Mouse (Mus musculus): Measurements from ENCODE around the gene Apom. TPM values are rescaled to one million over a fixed set of nuclear protein-coding genes. Genes with fewer than 3 reads are reported as not detected.
A peak's percentile ranks its signal among the peaks of the same experiment; 100 is the strongest.

The Apom gene
- polyA plus RNA-seq (2021) = 0.15 TPM

DNA sequence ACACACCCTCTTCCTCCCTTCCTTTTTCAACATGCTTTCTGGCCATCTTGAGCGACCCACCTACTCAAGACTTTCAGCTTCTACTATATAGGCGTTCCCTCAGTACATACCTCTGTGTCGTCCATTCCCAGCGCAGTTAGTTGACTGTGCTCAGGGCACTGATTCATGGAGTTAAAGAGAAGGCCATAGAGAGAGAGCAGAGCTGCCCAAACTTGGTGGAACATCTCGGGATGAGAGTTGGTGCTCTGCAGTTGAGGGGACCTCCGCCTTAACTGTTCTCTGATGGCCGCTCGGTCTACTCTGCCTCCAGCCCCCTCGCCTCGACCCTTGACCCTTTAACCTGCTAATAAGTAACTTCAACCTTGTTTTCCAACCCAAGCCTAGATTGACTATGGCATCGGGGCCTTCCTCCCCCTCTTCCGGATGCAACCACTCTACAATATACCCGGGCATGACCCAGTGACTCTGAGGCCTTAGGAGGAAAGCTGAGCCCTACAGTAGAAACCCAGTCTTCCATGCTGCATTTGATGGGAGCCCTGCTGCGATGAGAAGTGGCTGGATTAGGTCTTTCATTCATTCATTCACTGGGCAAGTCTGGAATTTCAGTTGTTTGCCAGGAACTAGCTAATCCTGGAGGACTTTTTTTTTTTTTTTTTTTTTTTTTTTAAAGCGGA is at the start of gene Apom:
Gene Apom (minus strand): TSS at position 551 of the 674 bp plus-strand sequence.
- H3K27me3 ChIP-seq = no peaks in the 10 kb centered on the region
- CTCF ChIA-PET = no interaction called here
- in situ Hi-C loops (cut with MboI; ENCODE audit: low pct_unique_long_range_greater_than_20kb) = loop anchor here (25.0 kb wide), 1 partner anchor 494 kb away; the partner anchor contains the start of genes Atf6b, Fkbpl, Ppt2 and Prrt1
- no peak for TF ChIP-seq CTCF (IDR thresholded peaks at IDR 0.05)
- DNase-seq (ENCODE audit: low read depth, low spot score) (no peak), ATAC-seq (no peak)
- POLR2A ChIA-PET = no interaction called here

DNA sequence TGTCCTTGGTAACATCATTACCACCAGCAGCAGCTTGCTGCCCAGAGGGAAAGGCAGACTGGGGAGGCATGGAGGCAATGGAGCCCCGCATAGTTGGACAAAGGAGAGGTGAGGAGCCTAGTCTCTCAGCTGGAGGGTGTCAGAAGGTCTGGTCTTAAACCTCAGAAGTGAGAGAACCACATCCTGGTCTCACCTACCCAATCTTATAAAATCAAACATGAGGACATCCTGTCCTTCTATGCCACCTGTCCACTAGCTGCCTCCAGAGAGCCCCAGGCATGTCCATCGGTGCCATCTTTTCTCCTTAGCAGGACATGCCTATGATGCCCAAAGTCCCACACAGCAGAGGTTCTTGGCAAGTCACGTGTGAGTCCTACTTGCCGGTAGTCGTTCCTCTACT is 48.2 kb upstream of the Apom start:
- no peak for DNase-seq (ENCODE audit: low read depth, low spot score)
- ChIA-PET CTCF (interaction anchor here (0.8 to 1.0 kb wide), 3 partner anchors 11 to 53 kb away, joined by 3 to 5 read pairs (median 4); no protein-coding TSS in a partner anchor), POLR2A (interaction anchor here (0.6 kb wide), 1 partner anchor 9 kb away, joined by 3 read pairs; no protein-coding TSS in a partner anchor)
- H3K27me3 ChIP-seq = no peaks in the 10 kb centered on the region
- ATAC-seq = no peak
- no peak for TF ChIP-seq CTCF (IDR thresholded peaks at IDR 0.05)
- in situ Hi-C loops (cut with MboI; ENCODE audit: low pct_unique_long_range_greater_than_20kb) = no loop called here

DNA sequence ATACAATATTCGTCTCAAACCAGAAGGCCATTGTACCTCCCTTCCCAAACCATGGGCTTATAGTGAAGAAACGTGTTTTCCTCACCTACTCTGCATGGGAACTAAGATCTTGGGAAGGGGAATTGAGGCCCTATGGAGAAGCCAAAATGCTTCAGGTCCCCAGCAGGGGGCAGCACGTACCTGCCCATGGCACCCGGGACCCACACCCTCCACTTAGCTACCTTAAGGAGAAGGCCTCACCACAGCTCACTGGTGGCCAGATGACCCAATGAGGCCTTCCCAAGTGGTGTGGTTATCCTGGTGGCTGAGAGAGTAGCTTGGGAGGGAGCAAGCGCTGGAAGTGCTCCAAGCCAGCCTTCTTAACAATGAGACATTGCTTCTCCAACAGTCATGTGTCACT is 46.7 kb upstream of the Apom start:
- DNase-seq (ENCODE audit: low read depth, low spot score) (peak; percentile 15), ATAC-seq (peak; percentile 82)
- ChIA-PET POLR2A (no interaction called here), CTCF (interaction anchor here (0.6 to 2.0 kb wide), 11 partner anchors 10 to 194 kb away, joined by 3 to 24 read pairs (median 3); no protein-coding TSS in a partner anchor)
- TF ChIP-seq CTCF (IDR thresholded peaks at IDR 0.05) = peak; percentile 93
- in situ Hi-C loops (cut with MboI; ENCODE audit: low pct_unique_long_range_greater_than_20kb) = no loop called here
- no peaks in the 10 kb centered on the region for H3K27me3 ChIP-seq

DNA sequence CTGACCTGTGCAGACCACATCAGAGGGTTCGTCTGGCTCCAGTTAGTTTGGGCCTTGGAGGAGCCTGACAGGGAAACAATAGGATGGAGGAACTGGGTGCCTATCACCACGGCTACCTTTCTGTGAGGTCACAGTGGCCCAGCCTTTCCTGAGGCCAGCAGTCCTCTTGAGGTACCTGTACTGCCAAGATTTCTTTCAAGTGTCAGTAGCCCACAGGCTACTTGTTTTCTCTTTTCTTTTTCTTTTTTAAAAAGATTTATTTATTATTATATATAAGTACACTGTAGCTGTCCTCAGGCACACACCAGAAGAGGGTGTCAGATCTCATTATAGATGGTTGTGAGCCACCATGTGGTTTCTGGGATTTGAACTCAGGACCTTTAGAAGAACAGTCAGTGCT is 44.1 kb upstream of the Apom start, which contains the start of gene Aif1:
Gene Aif1 (minus strand): TSS at position 101 of the 400 bp plus-strand sequence.
- no peak for TF ChIP-seq CTCF (IDR thresholded peaks at IDR 0.05)
- ATAC-seq = no peak
- no peak for DNase-seq (ENCODE audit: low read depth, low spot score)
- POLR2A ChIA-PET = interaction anchor here (0.6 kb wide), 1 partner anchor 16 kb away, joined by 4 read pairs; no protein-coding TSS in a partner anchor
- CTCF ChIA-PET = interaction anchor here (12.3 kb wide), 1 partner anchor 57 kb away, joined by 239 read pairs; the partner anchor contains the start of genes Atp6v1g2, Ddx39b and Nfkbil1
- in situ Hi-C loops (cut with MboI; ENCODE audit: low pct_unique_long_range_greater_than_20kb) = no loop called here
- no peaks in the 10 kb centered on the region for H3K27me3 ChIP-seq

DNA sequence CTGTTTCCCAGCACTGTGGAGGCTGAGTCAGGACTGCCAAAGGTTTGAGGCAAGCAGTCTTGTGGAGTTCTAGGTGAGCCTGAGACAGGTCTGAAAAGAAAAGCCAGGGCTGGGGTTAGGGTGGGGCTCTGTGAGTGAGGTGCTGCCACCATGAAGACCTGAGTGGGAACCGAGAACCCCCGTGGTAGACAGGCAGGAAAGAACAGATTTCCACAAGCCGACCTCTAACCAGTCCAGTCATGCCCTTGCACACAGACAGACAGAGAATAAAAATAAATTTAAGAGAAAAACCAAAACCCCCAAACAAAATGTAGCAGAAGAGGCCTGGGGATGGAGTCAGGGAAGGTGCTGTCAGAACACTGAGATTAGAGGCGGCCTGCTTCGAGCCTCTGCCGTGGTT is 43.5 kb upstream of the Apom start:
- no peak for TF ChIP-seq CTCF (IDR thresholded peaks at IDR 0.05)
- no peak for DNase-seq (ENCODE audit: low read depth, low spot score)

DNA sequence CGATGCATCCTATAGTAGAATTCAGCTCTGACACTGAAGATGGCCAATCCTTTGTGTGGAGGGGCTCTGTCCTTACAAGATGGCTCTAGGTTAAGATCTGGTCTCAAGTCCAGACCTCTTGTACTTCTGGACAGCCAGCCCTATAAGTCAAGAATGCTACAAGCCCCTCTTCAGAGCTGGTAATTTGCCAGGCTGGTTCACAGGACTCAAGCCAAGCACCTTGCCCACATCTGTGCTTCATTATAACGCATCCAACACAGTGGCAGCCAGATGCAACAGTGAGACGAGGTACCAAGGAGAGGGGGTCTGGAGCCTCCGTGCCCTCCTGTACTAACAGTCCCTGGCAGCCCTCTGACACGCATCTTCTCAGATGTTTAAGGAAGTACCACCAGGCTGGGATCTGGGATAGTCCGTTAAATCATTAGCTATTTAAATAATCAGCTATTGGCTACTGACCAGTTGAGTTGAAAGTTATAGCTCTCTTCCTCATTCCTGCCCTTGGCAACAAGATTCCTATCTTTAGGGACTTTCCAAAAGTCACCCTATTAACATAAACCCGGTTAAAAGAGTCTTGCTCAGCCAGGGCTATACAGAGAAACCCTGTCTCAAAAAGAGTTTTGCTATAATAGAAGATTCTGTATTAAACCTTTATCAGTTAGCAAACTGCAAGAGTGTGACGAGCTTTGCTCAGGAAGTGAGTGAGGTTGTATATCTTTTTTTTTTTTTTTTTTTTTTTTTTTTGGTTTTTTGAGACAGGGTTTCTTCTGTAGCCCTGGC is 42.5 kb upstream of the Apom start:
- no peaks in the 10 kb centered on the region for H3K27me3 ChIP-seq
- ATAC-seq (no peak), DNase-seq (ENCODE audit: low read depth, low spot score) (no peak)
- CTCF ChIA-PET = interaction anchor here (1.0 to 12.3 kb wide), 2 partner anchors 15 to 58 kb away, joined by 3 to 239 read pairs; partner anchors contain the start of genes Atp6v1g2, Ddx39b and Nfkbil1
- POLR2A ChIA-PET = interaction anchor here (1.3 kb wide), 1 partner anchor 58 kb away, joined by 7 read pairs; no protein-coding TSS in a partner anchor
- no peak for TF ChIP-seq CTCF (IDR thresholded peaks at IDR 0.05)
- in situ Hi-C loops (cut with MboI; ENCODE audit: low pct_unique_long_range_greater_than_20kb) = no loop called here

More for the DNA sequence above, 43.5 kb upstream of the Apom start:
- no peak for ATAC-seq
- ChIA-PET POLR2A (interaction anchor here (0.6 to 1.3 kb wide), 2 partner anchors 17 to 57 kb away, joined by 4 to 7 read pairs; no protein-coding TSS in a partner anchor), CTCF (interaction anchor here (1.0 to 12.3 kb wide), 2 partner anchors 14 to 57 kb away, joined by 3 to 239 read pairs; partner anchors contain the start of genes Atp6v1g2, Ddx39b and Nfkbil1)
- in situ Hi-C loops (cut with MboI; ENCODE audit: low pct_unique_long_range_greater_than_20kb) = no loop called here
- no peaks in the 10 kb centered on the region for H3K27me3 ChIP-seq

DNA sequence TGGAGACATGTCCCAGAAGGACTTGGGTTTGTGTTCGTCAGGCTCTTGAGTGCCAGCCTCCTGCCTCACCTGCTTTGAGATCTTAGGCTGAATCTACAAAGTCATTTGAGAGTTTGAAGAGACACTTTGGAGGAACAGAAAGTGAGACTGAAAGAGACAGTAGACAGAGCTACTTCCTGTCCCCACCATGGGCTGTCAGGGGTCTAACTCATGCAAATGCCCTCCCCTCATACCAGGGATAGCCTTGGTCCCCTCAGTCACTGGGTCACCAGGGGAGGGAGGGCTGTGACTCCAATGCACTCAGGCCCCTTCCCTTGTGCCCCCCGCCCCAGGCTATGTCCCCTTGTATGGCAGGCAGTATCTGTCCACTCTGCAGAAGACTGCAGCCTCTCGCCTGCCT is 41.5 kb upstream of the Apom start:
- no peak for TF ChIP-seq CTCF (IDR thresholded peaks at IDR 0.05)
- no peak for ATAC-seq
- in situ Hi-C loops (cut with MboI; ENCODE audit: low pct_unique_long_range_greater_than_20kb) = no loop called here
- H3K27me3 ChIP-seq = no peaks in the 10 kb centered on the region
- CTCF ChIA-PET = interaction anchor here (12.3 kb wide), 1 partner anchor 59 kb away, joined by 239 read pairs; the partner anchor contains the start of genes Atp6v1g2, Ddx39b and Nfkbil1
- POLR2A ChIA-PET = no interaction called here
- no peak for DNase-seq (ENCODE audit: low read depth, low spot score)

DNA sequence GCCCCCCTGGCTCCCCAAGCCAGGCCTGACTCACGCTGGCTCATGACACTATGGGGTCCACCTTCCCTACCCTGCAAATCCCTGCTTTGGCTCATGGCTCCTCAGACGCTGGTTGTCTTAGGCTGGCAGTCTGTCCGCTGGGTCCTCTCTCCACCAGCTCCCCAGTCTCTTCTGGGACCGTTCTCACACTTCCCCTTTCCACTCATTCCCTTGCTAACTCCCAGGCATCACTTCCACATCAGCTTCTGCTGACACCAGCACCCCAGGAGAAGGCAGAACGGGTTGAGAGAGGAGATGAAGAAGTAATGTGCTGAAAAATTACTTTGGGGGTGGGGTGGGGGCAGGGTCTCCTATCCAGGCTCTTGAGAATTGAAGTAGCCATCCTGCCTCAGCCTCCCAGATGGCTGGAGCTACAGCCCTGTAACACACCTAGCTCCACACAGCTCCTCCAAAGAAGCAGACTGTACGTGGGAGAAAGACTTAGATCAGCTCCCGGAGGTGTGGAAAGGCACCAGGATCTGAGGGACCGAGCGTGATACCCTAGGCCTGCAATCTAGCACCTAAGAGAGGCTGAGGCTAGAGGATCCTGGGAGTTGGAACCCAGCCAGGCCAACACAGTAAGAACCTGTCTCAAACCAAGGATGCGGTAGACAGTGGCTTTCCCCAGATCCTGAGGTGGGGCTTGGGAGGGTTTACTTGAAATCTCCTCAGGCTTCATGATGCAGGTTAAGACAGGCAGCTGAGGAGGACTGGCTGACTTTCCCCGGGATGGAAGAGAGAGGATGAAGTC is 40.8 kb upstream of the Apom start:
- CTCF ChIA-PET = interaction anchor here (12.3 kb wide), 1 partner anchor 60 kb away, joined by 239 read pairs; the partner anchor contains the start of genes Atp6v1g2, Ddx39b and Nfkbil1
- no peak for TF ChIP-seq CTCF (IDR thresholded peaks at IDR 0.05)
- DNase-seq (ENCODE audit: low read depth, low spot score) (no peak), ATAC-seq (no peak)
- POLR2A ChIA-PET = no interaction called here
- in situ Hi-C loops (cut with MboI; ENCODE audit: low pct_unique_long_range_greater_than_20kb) = no loop called here
- H3K27me3 ChIP-seq = no peaks in the 10 kb centered on the region

DNA sequence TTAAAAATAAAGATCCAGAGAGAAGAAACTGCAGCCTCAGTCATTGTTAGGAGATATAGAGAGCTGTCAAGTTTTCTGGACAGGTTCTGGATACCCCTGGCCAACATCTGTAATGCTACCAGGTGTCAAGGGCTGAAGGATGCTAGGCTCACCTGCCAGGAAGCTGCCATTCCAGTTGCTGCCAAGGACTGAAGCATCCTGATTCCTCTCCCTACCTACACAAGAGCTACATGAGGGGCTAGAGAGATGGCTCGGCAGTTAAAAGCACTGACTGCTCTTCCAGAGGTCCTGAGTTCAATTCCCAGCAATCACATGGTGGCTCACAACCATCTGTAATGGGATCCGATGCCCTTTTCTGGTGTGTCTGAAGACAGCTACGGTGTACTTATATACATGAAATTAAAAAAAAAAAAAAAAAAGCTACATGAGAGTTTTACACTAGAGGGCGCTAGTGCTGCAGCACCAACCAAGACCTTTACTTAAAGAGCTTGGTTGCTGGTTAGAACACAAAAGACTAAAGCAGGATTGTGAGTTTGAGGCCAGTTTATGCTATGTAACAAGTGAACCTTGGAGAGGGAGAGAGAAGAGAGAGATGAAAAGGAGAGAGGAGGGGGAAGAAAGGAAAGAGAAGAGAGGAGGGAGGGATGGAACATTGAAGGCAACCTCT is 36.8 kb upstream of the Apom start:
- ATAC-seq = no peak
- ChIA-PET CTCF (interaction anchor here (0.8 to 12.3 kb wide), 13 partner anchors 10 to 89 kb away, joined by 3 to 239 read pairs (median 4); partner anchors contain the start of genes Atp6v1g2, Ddx39b and Nfkbil1), POLR2A (interaction anchor here (0.9 kb wide), 1 partner anchor 73 kb away, joined by 3 read pairs; the partner anchor contains the start of gene Ddx39b)
- no peaks in the 10 kb centered on the region for H3K27me3 ChIP-seq
- TF ChIP-seq CTCF (IDR thresholded peaks at IDR 0.05) = no peak
- in situ Hi-C loops (cut with MboI; ENCODE audit: low pct_unique_long_range_greater_than_20kb) = loop anchor here (5.0 kb wide), 1 partner anchor 64 kb away; the partner anchor contains the start of gene Atp6v1g2
- no peak for DNase-seq (ENCODE audit: low read depth, low spot score)
